Mouse (Mus musculus) frontal cortex, adult 2 months (tissue): Measurements from ENCODE around the gene Tnip2. TPM values are rescaled to one million over a fixed set of nuclear protein-coding genes. Genes with fewer than 3 reads are reported as not detected.

Source experiments
- DNase-seq, 2 experiments: peaks; one replicate each; pipeline ENCODE4 v3.0.0; 2022; ENCODE audit warnings: low spot score in 1 of 2; ENCODE audit errors: extremely low spot score in 1 of 2
- polyA plus RNA-seq: library from polyadenylated mRNA; depleted of rRNA; stranded (reverse); fragments of >200 nt; gene quantifications from 2 replicates; pipeline ENCODE4 v1.2.3, GENCODE M21; 2012

Gene Tnip2
- polyA plus RNA-seq, 1 experiment, result 38.8 TPM

GRCm38 (mm10) chr5:34525663-34526476 lies 12.1 kb upstream of the Tnip2 start, which contains the start of gene Sh3bp2:
Sh3bp2 (plus strand) TSS chr5:34525838.
- DNase-seq, result peak in 1 of 2 experiments; percentile 83

DNA sequence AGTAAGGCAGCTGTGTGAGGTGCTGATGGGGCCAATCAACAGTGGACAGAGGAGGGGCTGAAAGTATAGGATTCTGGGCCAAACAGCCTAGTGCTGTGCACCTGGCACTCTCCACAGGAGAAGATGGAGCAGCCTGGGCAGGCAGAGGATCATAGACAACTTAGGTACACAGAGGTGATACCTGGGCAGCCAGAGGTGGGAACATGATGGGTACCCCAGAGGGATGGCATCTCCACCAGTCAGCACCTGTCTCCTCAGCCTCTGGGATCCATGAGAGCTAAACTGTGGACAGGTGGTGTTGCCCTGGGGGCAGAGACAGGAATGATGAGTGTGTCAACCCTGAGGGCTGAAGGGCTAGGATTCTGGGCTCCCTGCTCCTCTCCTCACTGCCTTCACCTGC lies 10.7 kb upstream of the Tnip2 start:
- no peak for DNase-seq

- DNase-seq, result no peak
Measured at GRCm38 (mm10) chr5:34523958-34524485, 10.2 kb upstream of the Tnip2 start.

- no peak for DNase-seq
Measured at GRCm38 (mm10) chr5:34521337-34521736, 7.5 kb upstream of the Tnip2 start.

- no peak for DNase-seq
Measured at GRCm38 (mm10) chr5:34520458-34521209, 6.8 kb upstream of the Tnip2 start.

DNA sequence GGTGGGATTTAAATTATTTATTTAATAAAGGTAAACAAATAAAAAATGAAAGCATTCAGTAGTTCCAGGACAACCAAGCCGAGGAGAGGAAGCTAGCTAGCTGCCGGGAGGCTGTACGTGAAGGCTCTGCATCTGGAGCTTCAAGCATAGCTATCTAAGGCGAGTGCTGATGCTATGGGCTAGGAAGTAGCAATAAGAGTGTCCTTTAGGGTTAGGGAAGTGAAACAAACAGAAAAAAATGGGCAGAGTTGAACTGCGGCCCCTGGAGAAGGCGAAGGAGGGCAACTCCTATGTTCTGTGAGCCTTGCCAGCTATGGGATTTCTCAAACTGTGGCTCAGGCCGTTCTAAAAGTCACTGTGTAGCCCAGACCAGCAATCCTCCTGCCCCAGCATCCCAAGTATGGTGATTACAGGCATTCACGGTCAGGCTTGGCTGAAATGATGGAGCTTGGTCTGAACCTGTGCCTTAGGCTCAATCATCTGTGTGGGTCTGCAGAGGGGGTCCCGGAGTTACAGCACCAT lies 5.7 kb upstream of the Tnip2 start:
- no peak for DNase-seq

DNA sequence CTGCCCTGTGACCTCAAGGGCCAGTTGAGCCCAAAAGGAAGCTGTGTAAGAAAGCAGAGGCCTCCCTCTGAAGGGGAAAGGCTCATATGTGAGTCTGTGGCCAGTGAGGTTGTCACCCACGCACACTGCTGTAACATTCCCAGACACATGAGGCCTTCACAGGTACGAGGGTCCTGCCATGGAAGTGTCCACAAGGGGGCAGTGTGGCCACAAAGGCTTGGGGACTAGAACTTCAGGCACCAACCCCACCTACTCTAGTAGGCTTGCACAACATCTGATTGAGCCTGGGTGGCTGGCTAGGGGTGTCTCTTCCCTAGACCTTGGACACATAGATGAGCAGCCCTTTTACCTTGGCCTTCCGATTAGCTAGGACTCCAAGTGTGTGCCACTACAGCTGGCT lies 4.1 kb upstream of the Tnip2 start:
- peak in 1 of 2 experiments; percentile 83 for DNase-seq

- DNase-seq, result no peak
Measured at GRCm38 (mm10) chr5:34515096-34515495, 1.3 kb upstream of the Tnip2 start.

- no peak for DNase-seq
Measured at GRCm38 (mm10) chr5:34514218-34514566, 401 bp upstream of the Tnip2 start.

- no peak for DNase-seq
Measured at GRCm38 (mm10) chr5:34512486-34512885, 1.3 kb downstream of the Tnip2 start.

DNA sequence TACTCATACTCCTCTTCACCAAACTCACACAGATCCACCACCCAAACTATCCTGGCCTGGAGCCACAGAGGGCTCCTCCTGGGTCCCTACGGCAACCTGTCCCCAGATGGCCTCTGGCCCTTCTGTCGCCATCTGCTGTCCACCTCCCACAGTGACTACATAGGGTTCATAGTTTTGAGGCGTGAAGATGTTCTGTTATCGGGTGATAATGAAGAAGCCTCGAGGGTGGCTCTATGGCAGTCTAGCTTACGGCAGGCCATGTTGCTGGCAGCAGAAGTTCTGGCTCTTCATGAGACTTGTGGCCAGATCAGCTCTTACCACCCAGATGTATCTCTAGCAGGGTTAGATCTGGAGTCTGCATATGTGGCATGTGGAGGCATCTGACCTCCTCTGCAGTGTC lies 11.0 kb downstream of the Tnip2 start:
- no peak for DNase-seq

GRCm38 (mm10) chr5:34502411-34502810 lies 11.4 kb downstream of the Tnip2 start:
- DNase-seq, result no peak

DNA sequence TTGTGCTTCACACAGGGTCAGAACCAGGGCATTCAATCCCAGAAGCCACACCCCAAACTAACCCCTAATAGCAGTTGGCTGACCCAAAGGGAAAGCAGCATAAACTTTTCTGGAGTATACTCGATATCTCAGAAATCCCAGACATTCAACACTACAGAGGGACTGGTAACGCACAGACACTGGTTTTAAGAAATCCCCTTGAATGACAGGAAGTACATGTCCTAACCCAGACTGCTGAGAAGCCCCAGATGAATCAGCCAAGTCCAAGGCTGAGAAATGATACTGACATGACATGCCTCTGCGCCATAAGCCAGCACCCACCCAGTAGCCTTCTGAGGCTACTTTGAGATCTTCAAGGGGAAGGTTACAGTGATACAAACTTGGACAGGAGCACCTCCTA lies 12.2 kb downstream of the Tnip2 start:
- DNase-seq, result no peak

DNA sequence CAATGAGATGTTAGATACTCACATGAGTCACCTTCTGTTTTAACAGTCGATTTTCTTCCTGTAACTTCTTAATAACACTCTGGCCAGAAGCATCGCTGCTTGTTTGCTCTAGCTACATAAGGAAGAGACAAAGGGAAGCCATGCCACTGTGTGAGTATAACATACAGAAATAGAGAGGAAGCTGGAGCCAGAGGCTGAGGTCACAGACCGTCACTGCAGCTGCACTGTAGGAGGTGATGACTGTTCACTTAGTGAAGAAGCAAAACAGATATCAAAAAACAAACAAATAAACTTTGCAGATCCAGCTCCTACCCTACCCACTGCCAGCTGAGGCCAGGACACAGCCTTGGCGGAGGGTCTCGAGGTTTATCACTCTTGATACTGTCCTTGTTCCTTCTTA lies 12.9 kb downstream of the Tnip2 start:
- DNase-seq, result no peak

DNA sequence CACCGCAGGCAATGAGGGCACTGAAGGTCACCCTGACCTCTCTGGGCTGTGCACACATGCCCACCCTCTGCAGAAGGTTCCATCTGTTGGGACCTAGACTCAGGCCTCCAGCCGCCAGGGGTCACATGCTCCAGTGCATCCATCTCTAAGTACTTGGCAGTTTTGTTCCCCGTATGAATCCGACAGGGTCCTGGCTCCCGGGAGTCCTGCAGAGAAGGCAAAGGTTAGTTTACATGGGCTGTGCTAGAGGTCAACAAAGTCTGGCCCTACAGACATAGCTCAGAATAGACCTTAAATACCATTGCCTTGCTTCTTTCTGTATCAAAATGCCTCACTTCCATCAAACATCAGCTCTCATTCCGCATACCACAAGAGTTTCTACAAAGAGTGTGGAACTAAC lies 17.0 kb downstream of the Tnip2 start:
- DNase-seq, result no peak

GRCm38 (mm10) chr5:34489418-34489787 lies 24.4 kb downstream of the Tnip2 start:
- no peak for DNase-seq

GRCm38 (mm10) chr5:34488741-34489417 lies 24.9 kb downstream of the Tnip2 start:
- no peak for DNase-seq

DNA sequence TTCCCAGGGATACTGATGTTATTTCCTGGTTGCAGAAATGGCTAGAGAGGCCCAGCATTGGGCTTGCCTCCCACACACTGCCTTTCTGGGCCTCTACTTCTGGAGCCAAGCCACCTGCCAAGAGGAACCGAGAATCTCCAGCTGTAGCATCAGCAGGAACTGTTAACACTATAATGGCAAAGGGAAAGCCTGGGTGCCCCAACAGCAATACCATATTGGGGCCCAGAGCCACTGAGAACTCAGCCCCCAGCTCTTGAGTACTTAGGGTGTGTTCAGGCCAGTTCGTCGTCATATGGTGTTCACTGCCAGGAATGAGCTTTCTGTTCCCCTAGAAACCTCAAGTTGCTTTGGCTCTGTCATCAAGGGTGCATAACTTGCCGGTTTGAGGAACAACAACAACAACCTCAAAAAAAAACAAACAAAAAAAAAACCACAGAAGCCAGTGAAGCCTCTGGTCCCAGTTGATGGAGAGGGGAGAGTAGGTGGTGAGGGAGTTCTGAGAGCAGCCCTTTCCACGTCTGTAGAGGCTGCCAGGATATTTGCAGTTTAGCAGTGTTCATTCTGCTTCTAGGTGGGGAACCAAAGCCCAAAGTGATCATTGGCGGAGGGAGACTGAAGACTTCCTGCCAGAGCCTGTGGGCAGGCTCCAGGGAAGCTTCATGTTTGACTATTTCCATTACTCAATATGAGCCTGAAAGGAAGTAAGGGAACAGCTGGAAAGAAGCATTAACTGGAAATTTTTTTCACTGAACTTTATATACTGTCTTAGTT lies 26.3 kb downstream of the Tnip2 start:
- peak; percentile 18 to 56 for DNase-seq

GRCm38 (mm10) chr5:34485731-34486130 lies 28.1 kb downstream of the Tnip2 start:
- DNase-seq, result no peak

- DNase-seq, result no peak
Measured at GRCm38 (mm10) chr5:34480926-34481325, 32.9 kb downstream of the Tnip2 start.
